ENCODE assay signal across 25 mouse cellular contexts in genomic region chr19:4795929-4796328, GRCm38 (mm10).
"Had no signal": no experiment of that assay in that cellular context is flagged by ENCODE, and none has a peak within 500 bp of the region (broad histone marks: within the 10 kb centered on the region; RNA-seq: fewer than 3 reads in every experiment).

No protein-coding gene starts in this region.

- ATAC-seq: hindbrain, embryonic 16.5 days; inflammation-experienced regulatory T-cells, adult 6 months; intestine, embryonic 15.5 days had no signal

- H3K9ac ChIP-seq: heart, embryonic 12.5 days; hindbrain, embryonic 12.5 days; hindbrain, embryonic 14.5 days; intestine, embryonic 15.5 days; kidney, embryonic 15.5 days; limb, embryonic 12.5 days had no signal

- H3K9me3 ChIP-seq: heart, embryonic 10.5 days; heart, embryonic 12.5 days; hindbrain, embryonic 10.5 days; hindbrain, embryonic 12.5 days; intestine, embryonic 15.5 days; kidney, embryonic 15.5 days; limb, embryonic 12.5 days had no signal

- H3K27me3 ChIP-seq: heart, embryonic 12.5 days; hindbrain, embryonic 12.5 days; intestine, embryonic 15.5 days; kidney, embryonic 15.5 days; limb, embryonic 12.5 days had no signal

- H3K27ac ChIP-seq: gastrocnemius, adult 2 months; heart, embryonic 10.5 days; hindbrain, embryonic 10.5 days; hindbrain, embryonic 12.5 days; hindbrain, embryonic 14.5 days; intestine, embryonic 15.5 days; kidney, embryonic 15.5 days; kidney, postnatal 0 days; limb, embryonic 12.5 days had no signal

- H3K4me3 ChIP-seq: gastrocnemius, adult 2 months; heart, embryonic 10.5 days; heart, embryonic 12.5 days; hindbrain, embryonic 10.5 days; hindbrain, embryonic 12.5 days; intestine, embryonic 15.5 days; kidney, embryonic 15.5 days; limb, embryonic 12.5 days had no signal

- DNase-seq: gastrocnemius, adult 2 months; gastrocnemius, postnatal 10 days; gastrocnemius, postnatal 25 days; heart, adult 18-20 months; heart, postnatal 10 days; heart, postnatal 4 days; kidney, adult 11 months; kidney, adult 2 months; kidney, adult 9 months; kidney, postnatal 14 days; kidney, postnatal 36 days; layer of hippocampus, adult 9-11 months; layer of hippocampus, postnatal 36 days; left cerebral cortex, postnatal 4 days had no signal

- H3K4me2 ChIP-seq: heart, embryonic 12.5 days; hindbrain, embryonic 12.5 days; hindbrain, embryonic 14.5 days; intestine, embryonic 15.5 days; kidney, embryonic 15.5 days; limb, embryonic 12.5 days had no signal
